Mouse (Mus musculus) lung, postnatal 4 days (tissue): ENCODE measurements at regions not wholly inside any gene's neighbourhood (a gene's known extent, or its start where the extent isn't known, plus 50 kb on each side); places are given as distances from the start of the nearest gene placed in this dataset.

Experiments
- DNase-seq, 2 experiments: peaks; one replicate each; pipeline ENCODE4 v3.0.0; 2021

DNA sequence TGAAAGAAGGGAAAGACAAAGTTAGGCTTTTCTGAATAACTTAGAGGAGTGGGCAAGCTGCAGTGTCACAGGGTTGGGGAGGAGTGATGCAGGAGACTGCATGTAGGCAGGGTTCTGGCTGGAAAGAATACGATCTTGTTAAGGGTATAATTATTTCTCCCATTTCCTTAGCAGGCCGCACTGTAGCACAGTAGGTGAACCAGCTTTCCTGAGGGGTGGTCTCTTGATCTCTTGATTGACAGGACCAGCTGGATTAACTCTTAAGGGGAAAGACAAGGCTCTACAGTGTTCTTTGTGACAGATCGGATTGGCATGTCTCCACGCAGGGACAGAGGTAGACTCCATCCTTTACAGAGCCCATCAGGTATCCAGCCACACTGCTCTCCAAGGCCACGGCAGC is 54.5 kb upstream of the Meis1 start:
- DNase-seq: no peak

GRCm38 (mm10) chr11:19073887-19074564 is 55.2 kb upstream of the Meis1 start:
- no peak for DNase-seq

- no peak for DNase-seq
Measured at GRCm38 (mm10) chr11:19091101-19091857, 72.5 kb upstream of the Meis1 start.

DNA sequence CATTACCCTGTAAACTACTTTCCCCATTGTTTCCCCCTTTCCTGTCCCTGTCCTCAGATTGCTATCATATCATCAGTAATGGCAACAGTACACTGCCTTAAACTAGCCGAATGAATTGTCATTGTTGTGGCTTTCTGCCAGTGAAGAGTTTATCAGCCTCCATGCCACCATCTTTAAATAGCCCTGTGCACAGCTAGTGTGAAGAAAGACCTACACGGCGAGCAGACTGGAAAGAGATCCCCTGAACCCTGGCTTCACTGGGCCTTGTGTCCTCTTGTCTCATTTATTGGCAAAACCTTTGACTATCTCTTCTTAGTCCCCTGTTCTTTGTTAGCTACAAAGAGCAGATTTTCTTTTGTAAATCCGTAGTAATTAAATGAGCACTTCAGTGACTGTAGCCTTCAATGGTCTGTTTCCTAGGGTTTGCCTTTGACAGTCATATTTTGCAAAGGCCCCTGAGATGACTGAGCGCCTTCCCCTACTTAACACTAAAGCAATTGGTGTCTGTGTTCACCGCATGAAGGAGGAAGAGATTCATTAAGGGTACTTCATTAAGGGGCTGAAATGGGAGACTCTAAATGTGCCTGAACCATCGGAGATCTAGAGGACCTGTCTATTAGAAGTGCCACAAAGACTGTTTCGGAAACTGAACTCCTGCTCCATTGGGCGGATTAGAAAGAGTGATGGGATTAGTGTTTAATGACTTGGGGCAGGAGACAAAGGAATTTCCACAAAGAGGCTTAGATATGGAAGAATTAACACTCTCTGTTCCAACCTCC is 74.4 kb upstream of the Meis1 start:
- no peak for DNase-seq

GRCm38 (mm10) chr11:19093749-19094148 is 75.0 kb upstream of the Meis1 start:
- no peak for DNase-seq

- DNase-seq: no peak
Measured at GRCm38 (mm10) chr11:19094183-19094582, 75.4 kb upstream of the Meis1 start.

- no peak for DNase-seq
Measured at GRCm38 (mm10) chr11:19102981-19103568, 84.3 kb upstream of the Meis1 start.

- no peak for DNase-seq
Measured at GRCm38 (mm10) chr11:19107180-19107579, 88.4 kb upstream of the Meis1 start.

- DNase-seq: no peak
Measured at GRCm38 (mm10) chr11:19109055-19109454, 90.3 kb upstream of the Meis1 start.

DNA sequence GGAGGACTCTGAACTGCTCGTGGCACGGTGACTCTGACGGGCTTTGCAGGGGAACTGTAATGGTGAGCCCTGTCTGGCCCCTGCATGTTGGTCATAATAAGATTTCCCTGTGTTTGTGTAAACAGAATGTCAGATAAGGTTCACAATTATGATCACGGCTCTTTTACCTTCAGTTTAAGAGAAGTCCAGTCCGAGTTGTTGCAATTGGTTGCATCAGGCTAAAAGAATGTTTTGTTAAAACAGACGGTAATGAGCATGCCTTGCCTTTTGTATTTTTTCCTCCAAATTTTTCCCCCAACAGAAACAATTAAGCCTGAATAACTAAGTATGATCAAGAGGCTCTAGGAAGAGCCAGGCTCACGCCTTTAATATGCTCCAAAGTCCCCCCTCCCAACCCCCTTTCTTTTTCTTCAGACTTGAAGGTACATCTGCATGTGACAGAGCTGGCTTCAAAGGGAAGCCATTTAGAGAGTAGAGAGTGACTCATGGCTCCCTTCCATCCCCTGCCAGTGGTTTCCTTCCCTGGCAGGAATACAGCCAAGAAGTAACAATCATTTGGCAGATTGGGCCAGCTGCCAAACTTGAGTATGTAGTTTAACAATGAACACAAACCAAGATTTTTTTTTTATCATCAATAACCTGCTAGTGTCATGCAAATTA is 93.3 kb upstream of the Meis1 start:
- DNase-seq: peak; percentile 42 to 60

- no peak for DNase-seq
Measured at GRCm38 (mm10) chr11:19117121-19117520, 98.3 kb upstream of the Meis1 start.

DNA sequence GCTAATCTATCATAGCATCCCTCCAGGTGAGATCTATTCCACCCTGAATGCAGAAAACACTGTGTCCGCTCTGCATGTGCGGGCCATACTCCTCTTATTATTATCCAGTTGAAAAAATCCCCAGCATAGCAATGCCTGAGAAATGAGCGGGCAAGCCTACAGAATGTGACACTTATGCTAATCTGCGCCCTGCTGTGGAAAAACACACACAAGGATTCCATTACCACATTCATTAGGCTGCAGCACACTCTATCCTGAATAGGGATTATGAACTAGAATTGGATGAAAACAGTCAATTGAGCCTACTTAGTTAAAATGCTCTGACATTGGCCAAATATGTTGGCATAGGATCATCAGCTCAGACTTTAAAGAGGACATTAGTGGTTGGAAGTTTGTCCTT is 99.5 kb upstream of the Meis1 start:
- DNase-seq: no peak

DNA sequence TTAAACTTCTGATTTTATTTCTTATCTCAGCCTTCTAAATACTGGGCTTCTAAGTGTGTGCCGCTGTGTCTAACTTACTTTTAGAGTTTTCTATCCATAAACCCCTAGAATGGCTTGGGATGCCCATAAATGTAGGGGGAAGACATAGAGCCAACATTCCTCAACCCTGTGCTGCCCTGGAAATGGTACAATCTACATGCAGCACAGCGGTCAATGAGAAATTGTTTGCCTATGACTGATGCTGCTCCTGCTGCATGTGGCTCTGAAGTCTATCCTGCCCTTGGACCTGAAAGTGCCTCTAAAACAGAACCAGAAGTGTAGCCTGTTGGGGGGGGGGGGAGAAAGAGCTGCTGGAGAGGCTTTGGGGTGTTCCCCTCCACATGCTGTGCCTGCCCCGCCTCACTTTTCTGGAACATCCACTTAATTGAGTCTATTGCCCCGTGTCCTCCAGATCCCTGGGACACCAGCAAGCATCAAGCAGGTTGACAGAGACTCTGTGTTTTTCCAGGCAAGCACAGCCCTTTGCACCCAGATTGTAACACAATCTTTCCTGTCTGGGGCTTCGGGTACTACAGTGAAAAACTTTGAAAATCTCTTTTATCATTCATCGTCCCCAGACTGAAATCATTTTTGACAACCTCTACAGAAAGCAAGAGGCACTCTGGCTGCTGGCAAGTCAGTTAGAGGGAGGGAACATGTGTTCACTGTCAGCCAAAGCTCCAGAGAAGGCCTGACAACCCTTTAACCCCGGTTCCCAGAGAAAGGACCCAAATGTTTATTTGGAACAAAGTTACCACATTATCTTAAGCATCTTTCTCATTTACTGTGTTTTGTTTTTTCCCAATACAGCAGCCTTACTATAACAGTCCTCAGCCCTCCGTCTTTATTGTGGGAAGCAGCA is 101.4 kb upstream of the Meis1 start:
- peak in 1 of 2 experiments; percentile 30 for DNase-seq

GRCm38 (mm10) chr11:19120871-19121270 is 102.1 kb upstream of the Meis1 start:
- peak in 1 of 2 experiments; percentile 29 for DNase-seq

GRCm38 (mm10) chr11:19135375-19136050 is 116.7 kb upstream of the Meis1 start:
- DNase-seq: no peak

DNA sequence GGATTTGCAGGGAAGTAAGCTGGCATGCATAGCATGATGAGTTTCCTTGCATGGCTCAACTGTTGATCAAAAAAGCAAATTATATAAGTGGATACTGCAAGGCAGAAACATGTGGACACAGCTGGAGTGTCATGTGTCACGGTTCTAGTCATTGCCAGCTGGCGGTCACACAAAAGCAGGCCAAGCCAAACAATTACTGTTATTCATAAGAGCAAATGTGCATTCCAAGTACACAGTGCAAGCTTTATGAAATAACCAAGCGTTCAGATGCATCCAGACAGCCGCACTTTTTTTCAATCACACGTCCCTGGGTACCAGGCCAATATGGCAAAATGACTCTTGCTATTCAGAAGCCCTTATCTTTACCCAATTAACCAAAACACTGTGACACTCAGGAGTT is 119.6 kb upstream of the Meis1 start:
- DNase-seq: peak; percentile 65 to 88

- DNase-seq: no peak
Measured at GRCm38 (mm10) chr11:19138831-19139230, 120.0 kb upstream of the Meis1 start.

- peak; percentile 23 to 67 for DNase-seq
Measured at GRCm38 (mm10) chr11:19143267-19144000, 124.6 kb upstream of the Meis1 start.

GRCm38 (mm10) chr11:19144506-19144905 is 125.7 kb upstream of the Meis1 start:
- no peak for DNase-seq

GRCm38 (mm10) chr11:19145263-19145662 is 126.5 kb upstream of the Meis1 start:
- no peak for DNase-seq
